ENCODE assay signal across 18 mouse cellular contexts in the genomic region with DNA sequence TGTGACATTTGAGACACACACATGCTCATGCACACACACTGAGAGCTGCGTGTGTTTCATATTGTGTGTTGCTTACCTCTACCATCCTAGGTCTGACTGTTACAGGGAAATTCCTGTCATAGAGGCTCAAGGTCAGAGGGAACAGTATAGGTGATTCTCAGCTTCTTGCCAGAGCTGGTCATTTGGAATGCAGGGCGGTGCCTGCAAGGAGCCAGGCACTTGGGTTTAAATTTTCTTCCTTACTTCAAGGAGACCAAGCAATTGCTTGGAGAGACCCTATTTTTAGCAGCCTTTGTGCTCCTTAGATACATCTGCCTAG. TPM values are rescaled to one million over a fixed set of nuclear protein-coding genes. Genes with fewer than 3 reads are reported as not detected.
DNase-seq lines count a peak whose midpoint lies in the region; ATAC-seq and TF ChIP-seq lines count a peak whose summit lies in the region.
"Had no signal": no experiment of that assay in that cellular context is flagged by ENCODE, and none has a peak within 500 bp of the region (broad histone marks: within the 10 kb centered on the region; RNA-seq: fewer than 3 reads in every experiment).

No protein-coding gene starts in this region.

- H3K4me3 ChIP-seq in forebrain, embryonic 15.5 days = no peak overlapping the region
- no peak overlapping the region for H3K4me3 ChIP-seq in forebrain, embryonic 10.5 days
- H3K4me3 ChIP-seq in heart, embryonic 15.5 days = no peak overlapping the region
- no peak overlapping the region for H3K4me3 ChIP-seq in liver, embryonic 16.5 days (ENCODE audit: low read depth, low read length)
- H3K4me3 ChIP-seq in cortical plate, adult 2 months (ENCODE audit: insufficient read depth, low read length) = no peak overlapping the region
- no peak overlapping the region for H3K4me3 ChIP-seq in stomach, postnatal 0 days (ENCODE audit: low read depth, low read length)
- H3K4me3 ChIP-seq: limb, embryonic 13.5 days; lung, embryonic 15.5 days had no signal

- H3K4me2 ChIP-seq in forebrain, embryonic 15.5 days (replicated peaks) = no peak overlapping the region
- no peak overlapping the region for H3K4me2 ChIP-seq in heart, embryonic 15.5 days
- H3K4me2 ChIP-seq in liver, embryonic 16.5 days (ENCODE audit: low read depth, low read length) = no peak overlapping the region
- H3K4me2 ChIP-seq in stomach, postnatal 0 days (replicated peaks; ENCODE audit: low read depth) = no peak overlapping the region
- H3K4me2 ChIP-seq: limb, embryonic 13.5 days; lung, embryonic 15.5 days; midbrain, embryonic 11.5 days had no signal

- no peak for TF ChIP-seq CTCF in cortical plate, adult 2 months (IDR thresholded peaks at IDR 0.05; ENCODE audit: extremely low read depth, insufficient read depth, low read length)
- no peak for TF ChIP-seq CTCF in stomach, postnatal 0 days (IDR thresholded peaks at IDR 0.05; ENCODE audit: low read depth)

- TF ChIP-seq EP300 in stomach, postnatal 0 days (optimal IDR thresholded peaks at IDR 0.05) = no peak

- no peaks in the 10 kb centered on the region for H3K9me3 ChIP-seq in forebrain, embryonic 15.5 days
- no peaks in the 10 kb centered on the region for H3K9me3 ChIP-seq in forebrain, embryonic 10.5 days
- H3K9me3 ChIP-seq in heart, embryonic 15.5 days (replicated peaks) = no peaks in the 10 kb centered on the region
- H3K9me3 ChIP-seq in liver, embryonic 16.5 days (replicated peaks; ENCODE audit: control insufficient read depth, low read length) = no peaks in the 10 kb centered on the region
- no peaks in the 10 kb centered on the region for H3K9me3 ChIP-seq in stomach, postnatal 0 days (ENCODE audit: control insufficient read depth, low read length)
- H3K9me3 ChIP-seq: limb, embryonic 13.5 days; lung, embryonic 15.5 days had no signal

- no peak for ATAC-seq in forebrain, embryonic 15.5 days (replicated peaks)
- no peak for ATAC-seq in heart, embryonic 15.5 days (replicated peaks; ENCODE audit: insufficient number of reproducible peaks, insufficient read depth, low FRiP score, low read depth)
- ATAC-seq in liver, embryonic 16.5 days (ENCODE audit: low read depth) = no peak
- no peak for ATAC-seq in stomach, postnatal 0 days (ENCODE audit: low FRiP score, low TSS enrichment)
- ATAC-seq: hindbrain, embryonic 16.5 days had no signal

- no peaks in the 10 kb centered on the region; the same call in 1 of the 2 replicates for H3K36me3 ChIP-seq in forebrain, embryonic 15.5 days
- H3K36me3 ChIP-seq in forebrain, embryonic 10.5 days (replicated peaks) = no peaks in the 10 kb centered on the region
- no peaks in the 10 kb centered on the region for H3K36me3 ChIP-seq in heart, embryonic 15.5 days
- H3K36me3 ChIP-seq in liver, embryonic 16.5 days (ENCODE audit: control insufficient read depth, insufficient read depth) = no peaks in the 10 kb centered on the region
- H3K36me3 ChIP-seq in stomach, postnatal 0 days (ENCODE audit: control insufficient read depth, insufficient read depth, low read length) = no peaks in the 10 kb centered on the region
- H3K36me3 ChIP-seq: lung, embryonic 15.5 days had no signal

- H3K27ac ChIP-seq in forebrain, embryonic 15.5 days (replicated peaks) = peak overlapping the region; percentile 86
- no peak overlapping the region for H3K27ac ChIP-seq in forebrain, embryonic 10.5 days
- H3K27ac ChIP-seq in heart, embryonic 15.5 days = peak overlapping the region; percentile 67; the same call in 1 of the 2 replicates
- H3K27ac ChIP-seq in liver, embryonic 16.5 days (ENCODE audit: low read length) = 0 out of 2 replicates have a peak overlapping the region, but pooled peaks have one; percentile 27
- H3K27ac ChIP-seq in cortical plate, adult 2 months (ENCODE audit: insufficient read depth, low read length) = peak overlapping the region; percentile 93
- H3K27ac ChIP-seq in stomach, postnatal 0 days (replicated peaks) = no peak overlapping the region
- H3K27ac ChIP-seq: limb, embryonic 13.5 days; lung, embryonic 15.5 days; macrophage had no signal

- peaks cover 19% of the 10 kb centered on the region for H3K4me1 ChIP-seq in forebrain, embryonic 15.5 days
- peaks cover 17% of the 10 kb centered on the region for H3K4me1 ChIP-seq in forebrain, embryonic 10.5 days
- peaks cover 18% of the 10 kb centered on the region for H3K4me1 ChIP-seq in heart, embryonic 15.5 days (replicated peaks)
- no peaks in the 10 kb centered on the region for H3K4me1 ChIP-seq in liver, embryonic 16.5 days (ENCODE audit: control insufficient read depth, low read depth, low read length)
- H3K4me1 ChIP-seq in cortical plate, adult 2 months (ENCODE audit: control insufficient read depth, insufficient read depth, low read length) = peaks cover 17% of the 10 kb centered on the region
- H3K4me1 ChIP-seq in stomach, postnatal 0 days (replicated peaks; ENCODE audit: control insufficient read depth, insufficient read depth) = no peaks in the 10 kb centered on the region
- H3K4me1 ChIP-seq: lung, embryonic 15.5 days had no signal

- WGBS in forebrain, embryonic 15.5 days = 81% methylated on average over 2 of the region's 2 CpGs
- 90% methylated on average over 2 of the region's 2 CpGs for WGBS in forebrain, embryonic 10.5 days
- 56% methylated on average over 2 of the region's 2 CpGs for WGBS in heart, embryonic 15.5 days
- 51% methylated on average over 2 of the region's 2 CpGs for WGBS in liver, embryonic 16.5 days (ENCODE audit: insufficient replicate concordance)
- WGBS in stomach, postnatal 0 days = 68% methylated on average over 2 of the region's 2 CpGs

- no peak for DNase-seq in forebrain, embryonic 10.5 days (ENCODE audit: extremely low spot score, low spot score)
- no peak for DNase-seq in heart, adult 18-20 months
- DNase-seq in liver = no peak
- DNase-seq in stomach, postnatal 0 days (ENCODE audit: low spot score) = no peak
- DNase-seq: adrenal gland, postnatal 36 days; cerebellum, adult 9-10 months; heart, postnatal 14 days; kidney, adult 11 months; kidney, postnatal 14 days had no signal

- H3K9ac ChIP-seq in forebrain, embryonic 15.5 days (replicated peaks) = no peak overlapping the region
- H3K9ac ChIP-seq in heart, embryonic 15.5 days = no peak overlapping the region
- H3K9ac ChIP-seq in liver, embryonic 16.5 days (ENCODE audit: low read depth, low read length) = no peak overlapping the region
- H3K9ac ChIP-seq in stomach, postnatal 0 days (ENCODE audit: low read length) = no peak overlapping the region
- H3K9ac ChIP-seq: limb, embryonic 13.5 days; lung, embryonic 15.5 days had no signal

- no peak for TF ChIP-seq POLR2A in cortical plate, adult 2 months (IDR thresholded peaks at IDR 0.05; ENCODE audit: extremely low read depth, insufficient read depth, low read length)

- no peaks in the 10 kb centered on the region for H3K27me3 ChIP-seq in forebrain, embryonic 15.5 days
- no peaks in the 10 kb centered on the region for H3K27me3 ChIP-seq in forebrain, embryonic 10.5 days (ENCODE audit: poor library complexity, severe bottlenecking)
- no peaks in the 10 kb centered on the region for H3K27me3 ChIP-seq in heart, embryonic 15.5 days
- no peaks in the 10 kb centered on the region for H3K27me3 ChIP-seq in liver, embryonic 16.5 days (ENCODE audit: control insufficient read depth, insufficient read depth, low read depth, low read length)
- no peaks in the 10 kb centered on the region for H3K27me3 ChIP-seq in stomach, postnatal 0 days (ENCODE audit: control insufficient read depth, insufficient read depth, low read length)
- H3K27me3 ChIP-seq: limb, embryonic 13.5 days; lung, embryonic 15.5 days had no signal

RNA-seq across cellular contexts. Expression of a gene that starts 45.8 kb away (rescaled TPM):
- 3.8 and 4.3 TPM in 2 replicates for polyA plus RNA-seq in forebrain, embryonic 15.5 days (2015; fragmentation: Nextera tagmentation; extraction: Ambion mirVana)
- 5.0 and 5.7 TPM in 2 replicates for polyA plus RNA-seq in forebrain, embryonic 10.5 days (2016; fragmentation: Nextera tagmentation; extraction: Ambion mirVana)
- 2.5 and 4.9 TPM in 2 replicates for polyA plus RNA-seq in heart, embryonic 15.5 days (2015; fragmentation: Nextera tagmentation; extraction: Ambion mirVana)
- total RNA-seq in heart, adult 18-20 months (2021) = 1 to 10 TPM; 4.5 to 5.4 TPM
- 15.8 and 16.3 TPM in 2 replicates for polyA plus RNA-seq in liver, embryonic 16.5 days (2015; fragmentation: Nextera tagmentation; extraction: Ambion mirVana)
- polyA plus RNA-seq in cortical plate, adult 2 months (2012; rRNA removed) = 17.9 and 19.1 TPM in 2 replicates
- polyA plus RNA-seq in stomach, postnatal 0 days (2015; fragmentation: Nextera tagmentation; extraction: Ambion mirVana) = 0.71 and 1.2 TPM in 2 replicates

Comparison
In these comparisons a context has a peak if more than half of its experiments do, and no peak if none do; other contexts are left out.
1. H3K27ac ChIP-seq: peak in forebrain, embryonic 15.5 days (single experiment), heart, embryonic 15.5 days (single experiment), liver, embryonic 16.5 days (single experiment) and cortical plate, adult 2 months (single experiment); none in forebrain, embryonic 10.5 days (single experiment) and stomach, postnatal 0 days (single experiment).